Mouse (Mus musculus): Measurements from ENCODE around the gene C1qc.
A peak's percentile ranks its signal among the peaks of the same experiment; 100 is the strongest.

C1qc gene

DNA sequence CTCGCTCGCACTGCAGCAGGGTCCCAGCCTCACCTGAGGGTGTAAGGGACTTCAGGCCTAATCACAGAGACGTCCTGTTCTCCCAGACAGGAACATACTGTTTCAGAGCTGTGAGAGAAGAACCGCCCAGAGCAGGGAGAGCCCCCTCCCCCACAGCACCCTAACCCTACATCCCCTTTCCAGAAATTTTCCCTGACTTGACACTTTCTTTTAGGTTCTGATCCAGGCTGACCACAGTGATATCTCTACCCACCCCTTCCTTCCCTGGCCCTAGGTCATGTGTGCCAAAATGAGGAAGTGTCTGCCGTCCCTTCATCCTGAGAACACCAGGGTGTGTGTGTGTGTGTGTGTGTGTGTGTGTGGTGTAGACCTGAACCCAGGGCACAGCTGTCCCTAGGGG, at the start of gene C1qc:
Gene C1qc, minus strand, starts transcription at position 255 of the 400 bp plus-strand sequence.
- no peak for DNase-seq (ENCODE audit: low spot score)

DNA sequence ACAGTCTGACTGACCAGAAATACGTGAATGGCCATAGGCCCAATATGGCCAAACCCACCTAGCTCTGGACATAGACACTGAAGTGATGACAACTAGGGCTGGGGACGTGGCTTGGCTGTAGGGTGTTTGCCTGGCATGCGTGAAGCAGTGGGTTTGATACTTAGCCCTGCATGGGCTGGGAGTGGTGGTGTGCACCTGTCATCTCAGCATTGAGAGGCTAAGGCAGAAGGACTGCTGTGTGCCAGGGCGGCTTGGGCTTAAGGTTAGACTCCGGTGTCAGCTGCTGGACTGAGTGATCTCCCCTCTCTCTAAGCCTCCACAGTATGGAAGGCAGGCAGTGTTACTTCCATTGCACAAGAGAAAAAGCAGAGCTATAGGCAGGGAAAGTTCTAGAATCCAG, 45.1 kb upstream of the C1qc start:
- no peak for DNase-seq (ENCODE audit: low spot score)

DNA sequence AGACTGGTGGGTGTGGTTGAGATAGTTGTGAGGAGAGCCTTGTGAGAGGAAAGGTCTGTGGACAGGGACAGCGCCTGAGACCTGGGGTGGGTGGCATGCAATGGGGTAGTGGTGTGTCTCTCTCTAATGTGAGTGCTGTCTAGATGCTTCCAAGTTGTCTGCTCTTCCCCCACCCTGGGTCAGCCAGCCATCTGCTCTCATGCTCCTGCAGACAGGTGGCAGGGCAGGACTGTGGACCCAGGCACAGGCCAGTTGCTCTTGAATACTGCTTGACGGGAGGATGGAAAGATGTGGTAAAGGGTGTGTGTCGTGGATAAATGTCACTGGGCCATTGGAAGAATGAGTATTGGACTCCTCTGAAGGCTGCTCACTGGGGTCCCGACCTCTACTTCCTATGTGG, 44.5 kb upstream of the C1qc start:
- DNase-seq (ENCODE audit: low spot score): no peak

DNA sequence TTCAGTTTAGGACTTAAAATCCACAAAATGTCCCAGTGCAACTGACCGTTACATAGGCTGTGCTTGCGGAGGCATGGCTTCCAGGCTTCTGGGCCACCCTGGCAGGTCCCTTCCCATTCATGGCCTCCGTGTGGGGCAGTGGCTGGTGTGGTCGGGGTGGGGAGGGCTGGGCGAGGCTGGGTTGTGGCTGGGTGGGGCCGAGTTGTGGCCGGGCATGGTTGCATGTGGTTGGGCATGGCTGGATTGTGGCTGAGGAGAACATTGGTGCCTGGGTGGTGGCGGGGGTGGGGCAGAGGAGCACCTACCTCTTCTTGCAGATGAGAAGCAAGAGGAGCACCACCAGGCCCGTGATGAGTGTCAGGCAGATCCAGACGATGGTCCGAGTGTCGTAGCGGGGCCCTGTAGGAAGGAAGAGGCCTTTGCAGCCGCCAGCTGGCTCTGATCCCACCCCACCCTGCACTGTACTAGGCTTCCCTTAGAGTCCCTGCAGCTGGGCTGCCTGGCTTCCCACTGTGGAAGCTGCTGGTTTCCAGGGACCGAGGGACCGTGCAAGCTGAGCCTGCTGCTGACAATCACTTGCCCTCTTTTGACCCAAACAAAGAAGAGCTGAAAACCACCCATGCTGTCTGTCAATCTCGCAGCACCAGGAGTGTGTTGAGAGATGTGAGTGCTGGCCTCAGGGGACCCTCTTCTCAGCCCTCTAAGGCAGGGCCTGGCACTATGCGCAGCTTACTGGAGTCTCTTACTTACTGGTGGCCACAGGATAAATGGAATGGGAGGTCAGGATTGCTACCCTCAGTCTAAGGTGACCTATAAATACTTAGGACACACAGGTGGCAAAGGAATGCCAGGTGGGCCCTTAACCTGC, 42.1 kb upstream of the C1qc start:
- DNase-seq (ENCODE audit: low spot score): no peak

DNA sequence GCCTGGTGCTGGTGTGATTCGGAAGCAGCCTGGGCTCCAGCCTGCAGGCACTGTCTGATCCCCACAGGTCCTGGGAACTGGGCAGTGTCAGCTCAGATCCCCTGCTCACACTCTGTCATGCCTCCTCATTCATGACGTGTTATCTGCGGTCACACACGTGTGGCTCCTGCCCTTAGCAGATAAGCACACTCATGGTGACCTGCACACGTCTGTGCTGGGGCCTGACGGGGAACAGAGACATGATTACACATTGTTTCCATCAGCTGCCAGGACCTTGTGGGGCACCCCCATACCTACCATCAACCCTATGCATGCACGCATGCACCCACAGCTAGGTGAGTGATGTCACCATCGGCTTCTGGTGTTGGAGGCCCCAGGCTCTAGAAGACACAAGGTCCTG, 37.6 kb upstream of the C1qc start:
- DNase-seq (ENCODE audit: low spot score): no peak

DNA sequence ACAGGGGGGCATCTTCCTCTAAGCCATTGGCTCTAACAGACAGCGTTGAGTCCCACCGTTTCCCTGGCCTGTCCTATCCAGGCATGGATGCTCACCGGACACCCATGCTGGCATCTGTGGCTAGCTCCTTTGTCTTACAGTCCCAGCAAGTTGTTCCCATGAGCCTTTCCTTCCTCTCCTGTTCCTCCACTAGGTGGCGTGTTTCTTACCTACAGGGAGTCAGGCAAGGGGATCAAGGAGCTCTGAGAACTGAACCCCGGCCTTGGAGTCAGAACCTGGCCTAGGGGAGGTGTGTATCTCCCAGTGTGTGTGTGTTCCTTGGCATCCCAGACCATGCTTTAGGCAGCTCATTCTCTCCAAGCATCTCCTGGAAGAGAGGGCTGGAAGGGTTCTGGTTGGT, 36.1 kb upstream of the C1qc start:
- DNase-seq (ENCODE audit: low spot score): peak; percentile 80

DNA sequence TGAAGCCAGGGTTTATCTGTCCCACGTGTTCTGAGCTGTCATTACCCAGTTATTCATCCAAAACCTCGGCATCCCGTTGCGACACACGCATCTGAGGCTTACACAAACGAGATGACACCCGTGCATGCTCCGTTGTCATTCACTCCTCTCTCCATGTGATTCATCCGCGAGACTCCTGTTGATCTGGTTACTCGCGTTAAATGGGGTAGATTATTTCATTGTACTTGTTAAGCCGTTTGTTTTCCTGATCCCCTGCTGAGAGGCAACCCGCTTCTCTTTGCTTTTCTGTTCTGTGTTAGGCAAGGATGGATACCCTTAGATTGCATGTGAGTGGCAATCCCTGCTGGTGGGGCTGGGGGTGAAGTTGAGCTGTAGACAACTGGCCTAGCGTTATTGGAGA, 32.9 kb upstream of the C1qc start:
- DNase-seq (ENCODE audit: low spot score): no peak

DNA sequence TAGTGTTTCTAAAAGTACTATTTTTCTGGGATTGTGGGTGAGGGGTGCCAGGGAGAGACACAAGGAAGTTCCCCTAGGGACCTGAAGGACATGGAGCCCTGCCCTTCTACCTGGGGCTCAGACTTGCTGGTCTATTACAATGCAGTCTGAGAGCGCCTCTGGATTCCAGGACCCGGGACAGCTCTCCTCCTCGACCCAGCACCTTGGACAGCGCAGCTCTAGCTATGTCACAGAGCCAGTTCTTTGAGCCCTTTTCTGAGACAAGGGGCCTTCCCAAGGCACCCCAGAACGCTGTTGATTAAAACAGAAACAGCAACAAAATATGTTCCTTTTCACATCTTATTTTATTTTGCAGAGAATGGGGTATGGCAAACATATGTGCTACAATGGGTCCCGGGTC, 31.7 kb upstream of the C1qc start:
- peak; percentile 83 for DNase-seq (ENCODE audit: low spot score)

DNA sequence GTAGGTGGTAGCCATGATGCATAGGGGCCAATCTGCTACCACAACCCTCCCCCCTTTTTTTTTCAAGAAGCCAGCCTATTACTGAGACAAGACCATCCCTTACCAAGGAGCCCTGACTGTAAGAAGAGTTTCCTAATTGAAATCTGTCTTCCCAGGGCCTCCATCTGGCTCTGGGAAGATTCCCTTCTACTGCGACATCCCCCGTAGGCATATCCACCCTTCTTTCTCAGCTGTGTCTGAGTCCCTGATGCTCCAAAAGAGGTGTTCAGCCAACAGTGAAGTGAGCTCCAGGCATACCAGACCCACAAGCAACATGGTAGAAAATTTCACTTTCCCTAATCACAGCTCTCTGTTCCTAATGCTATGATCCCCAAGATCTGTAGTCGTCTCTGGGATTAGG, 26.7 kb upstream of the C1qc start:
- no peak for DNase-seq (ENCODE audit: low spot score)

DNA sequence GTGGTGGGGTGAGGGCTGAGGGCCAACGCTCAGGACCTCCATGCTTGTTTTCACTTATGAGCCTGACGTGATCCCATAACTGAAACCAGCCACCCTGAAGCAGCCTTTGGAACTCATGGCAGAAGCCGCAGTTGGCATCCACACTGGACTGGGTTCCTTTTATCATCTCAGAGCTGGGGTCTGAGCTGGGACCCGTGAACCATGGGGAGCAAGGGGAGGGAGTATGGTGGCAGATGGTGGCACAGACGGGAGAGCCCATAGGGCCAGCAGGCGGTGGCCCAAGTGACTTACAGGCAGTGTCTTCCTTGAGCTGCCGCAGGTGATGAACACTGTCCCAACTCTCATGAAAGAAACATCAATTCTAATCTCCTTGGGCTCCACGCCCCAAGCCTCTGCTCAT, 26.0 kb upstream of the C1qc start:
- DNase-seq (ENCODE audit: low spot score): no peak

DNA sequence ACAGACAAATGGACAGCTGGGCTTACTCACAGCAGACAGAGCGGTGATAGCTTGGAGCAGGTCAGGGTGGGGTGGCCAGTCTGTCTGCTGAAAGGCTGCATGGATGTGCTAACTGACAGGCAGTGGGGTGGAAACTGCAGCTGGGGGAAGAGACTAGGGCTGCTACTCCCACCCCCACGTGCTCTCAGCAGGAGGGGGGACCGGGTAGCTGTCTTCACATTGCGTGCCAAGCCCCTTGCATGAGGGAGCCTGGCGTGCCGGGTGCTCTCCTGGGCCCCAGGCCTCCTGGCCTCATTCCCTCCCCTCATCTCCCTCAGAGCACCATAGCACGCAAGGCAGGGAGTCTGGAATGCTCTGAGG, 24.3 kb upstream of the C1qc start:
- no peak for DNase-seq (ENCODE audit: low spot score)

DNA sequence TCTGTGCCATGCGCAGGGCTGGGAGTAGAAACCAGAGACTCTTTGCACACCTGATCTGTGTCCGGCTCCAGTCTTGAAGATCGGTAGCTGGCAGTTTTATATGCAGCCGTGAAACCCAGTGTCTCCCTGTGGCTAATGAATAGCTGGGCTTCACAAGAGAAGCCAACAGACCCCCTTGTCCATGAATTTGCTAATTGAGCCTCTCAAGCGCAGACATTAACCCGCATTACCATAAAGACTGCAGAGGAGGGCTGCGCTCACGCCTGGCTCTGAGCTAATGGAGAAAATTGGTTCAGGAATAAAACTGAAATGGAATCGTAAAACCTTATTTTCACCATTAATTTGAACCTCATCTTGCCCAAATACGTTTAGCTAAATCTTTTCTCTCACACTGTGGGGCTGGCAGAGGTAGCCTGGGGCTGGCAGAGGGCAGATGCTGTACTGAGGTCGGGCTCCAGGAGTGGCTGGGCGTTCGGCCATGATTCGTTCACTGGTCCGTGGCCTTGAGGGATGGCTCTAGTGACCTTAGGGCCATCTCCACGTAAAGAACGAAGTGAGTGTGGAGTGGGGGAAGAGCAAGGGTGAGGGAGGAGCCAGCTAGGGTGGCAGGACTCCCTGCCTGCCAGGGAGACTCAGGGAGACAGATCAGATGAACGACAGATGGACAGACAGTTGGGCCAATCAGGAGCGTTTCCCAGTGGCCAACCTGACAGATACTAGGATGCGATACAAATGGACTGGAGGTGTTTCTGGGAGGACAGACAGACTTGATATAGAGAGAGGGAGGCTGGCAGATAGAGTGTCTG, 23.7 kb upstream of the C1qc start:
- DNase-seq (ENCODE audit: low spot score): peak; percentile 33

DNA sequence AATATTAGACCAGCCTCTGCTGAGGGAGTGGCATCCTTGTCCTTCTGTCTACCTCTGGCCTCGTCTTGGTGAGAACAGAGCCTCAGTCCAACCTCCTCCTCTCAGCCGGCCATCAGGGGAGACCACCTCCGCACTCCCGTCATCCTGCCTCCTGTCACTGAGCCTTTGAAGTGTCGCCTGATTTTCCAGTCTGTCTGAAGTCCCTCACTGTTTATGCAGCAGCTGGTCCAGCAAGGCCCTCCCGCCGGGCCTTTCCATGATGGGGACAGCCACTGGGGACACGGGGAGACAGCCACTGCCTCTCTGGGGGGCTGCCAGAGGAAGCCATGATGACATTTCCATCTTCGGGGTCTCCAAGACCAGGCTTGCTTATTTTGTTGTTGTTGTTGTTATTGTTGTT, 20.0 kb upstream of the C1qc start:
- peak; percentile 39 for DNase-seq (ENCODE audit: low spot score)

DNA sequence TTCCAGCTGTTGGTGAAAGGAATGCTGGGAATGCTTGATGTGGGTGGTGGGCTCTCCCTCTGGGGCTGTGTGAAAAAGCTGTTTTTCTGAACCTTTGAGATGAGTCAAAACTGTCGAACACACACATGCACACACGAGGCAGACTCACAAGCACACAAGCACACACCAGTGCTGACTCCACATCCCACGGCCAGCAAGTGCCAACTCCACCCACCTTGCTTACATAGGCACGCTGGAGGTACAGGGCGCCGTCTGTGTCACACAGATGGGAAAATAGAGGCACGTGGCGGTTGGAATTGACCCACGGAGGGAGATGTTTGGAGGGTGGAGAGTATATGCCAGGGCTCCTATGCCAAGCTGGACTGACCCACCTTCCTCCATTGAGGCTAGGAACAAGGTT, 18.9 kb upstream of the C1qc start:
- no peak for DNase-seq (ENCODE audit: low spot score)

DNA sequence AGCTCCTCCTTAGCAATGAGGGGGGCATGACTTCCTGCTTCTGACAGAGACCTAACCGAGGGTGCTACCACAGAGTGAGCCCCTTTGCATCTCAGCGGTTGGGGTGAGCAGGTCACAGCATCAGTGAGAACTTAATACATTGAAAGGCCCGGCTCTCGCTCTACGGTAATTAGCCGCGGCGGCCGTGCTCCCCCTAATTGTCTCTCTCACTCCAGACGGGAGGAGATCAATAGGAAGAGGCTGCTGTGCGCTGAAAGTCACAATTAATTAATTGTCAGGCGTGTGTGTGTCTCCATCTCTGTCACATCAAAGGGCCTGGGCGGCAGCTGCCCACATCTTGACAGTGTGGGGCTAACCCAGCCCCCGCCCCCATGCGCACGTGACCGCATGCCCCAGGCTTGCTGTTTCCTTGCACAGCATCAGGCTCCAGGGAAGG, 18.4 kb upstream of the C1qc start:
- peak; percentile 63 for DNase-seq (ENCODE audit: low spot score)

DNA sequence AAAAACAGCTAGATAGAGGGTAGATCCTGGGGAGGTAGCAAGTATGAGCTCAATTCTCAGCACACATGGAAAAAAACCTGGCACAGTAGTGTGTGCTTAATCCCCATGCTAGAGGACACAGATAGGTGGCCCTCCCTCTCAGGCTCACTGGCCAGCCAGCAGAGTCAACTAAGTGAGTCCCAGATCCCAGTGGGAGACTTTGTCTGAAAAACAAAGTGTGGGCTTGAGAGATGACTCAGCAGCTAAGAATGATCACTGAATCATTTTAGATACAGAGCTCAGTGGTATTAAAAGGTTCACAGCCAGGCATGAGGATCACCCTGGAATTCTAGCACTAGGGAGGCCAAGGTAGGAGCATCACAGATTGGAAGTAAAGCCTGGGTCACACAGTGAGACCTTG, 14.9 kb upstream of the C1qc start:
- no peak for DNase-seq (ENCODE audit: low spot score)

DNA sequence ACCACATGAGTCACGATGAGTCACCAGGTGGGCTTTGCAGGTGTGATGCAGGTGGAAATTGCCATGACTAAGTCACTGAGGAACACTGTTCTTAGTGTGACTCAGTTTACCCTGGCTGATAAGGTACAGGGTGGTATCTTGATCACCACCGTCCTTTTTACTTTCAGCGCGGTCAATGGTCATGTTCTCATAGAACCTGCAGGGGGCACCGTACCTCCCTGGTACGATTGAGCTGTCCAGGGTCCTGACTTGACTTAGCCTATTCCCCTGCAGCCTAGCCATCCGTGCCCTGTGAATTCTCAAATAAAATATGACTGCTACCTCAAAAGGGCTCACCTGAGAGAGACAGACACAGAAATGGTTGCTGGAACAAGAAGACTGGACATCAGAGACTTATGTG, 14.2 kb upstream of the C1qc start:
- peak; percentile 87 for DNase-seq (ENCODE audit: low spot score)

DNA sequence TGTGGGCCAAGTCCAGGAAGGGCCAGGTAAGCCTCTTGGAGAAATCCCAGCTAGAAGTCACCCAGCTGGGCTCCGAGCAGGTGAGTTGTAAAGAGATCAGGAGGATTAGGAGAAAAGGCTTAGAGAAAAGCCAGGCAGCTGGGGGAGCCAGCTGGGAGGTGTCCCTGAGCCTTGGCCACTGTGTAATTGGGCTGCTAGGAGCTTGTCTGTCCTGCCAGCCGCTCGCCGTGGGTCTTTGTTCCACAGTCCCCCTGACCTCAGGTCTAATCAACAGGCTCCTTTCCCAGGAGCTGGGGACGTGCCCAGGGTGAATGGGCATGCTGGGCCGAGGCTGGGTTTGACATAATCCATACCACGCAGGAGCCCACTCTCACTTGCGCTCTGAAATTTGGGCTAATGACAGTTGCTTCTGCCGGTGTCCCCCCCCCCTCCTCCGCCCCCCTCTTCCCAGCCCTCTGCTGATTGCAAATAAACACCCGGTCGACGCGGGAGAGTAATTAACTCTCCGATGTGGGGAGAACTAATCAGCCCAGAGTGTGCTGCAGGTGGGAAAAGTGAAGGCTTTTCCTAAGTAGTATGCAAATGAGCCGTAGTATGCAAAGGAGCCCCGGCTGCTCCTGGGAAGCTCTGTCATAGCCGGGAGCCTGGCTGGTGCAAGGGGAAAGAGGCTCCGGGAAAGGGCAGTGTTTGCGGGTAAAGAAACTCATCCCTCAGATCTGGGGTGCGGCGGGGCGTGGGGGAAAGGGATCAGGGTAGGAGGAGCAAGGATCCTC, 12.1 kb upstream of the C1qc start:
- DNase-seq (ENCODE audit: low spot score): peak; percentile 54

DNA sequence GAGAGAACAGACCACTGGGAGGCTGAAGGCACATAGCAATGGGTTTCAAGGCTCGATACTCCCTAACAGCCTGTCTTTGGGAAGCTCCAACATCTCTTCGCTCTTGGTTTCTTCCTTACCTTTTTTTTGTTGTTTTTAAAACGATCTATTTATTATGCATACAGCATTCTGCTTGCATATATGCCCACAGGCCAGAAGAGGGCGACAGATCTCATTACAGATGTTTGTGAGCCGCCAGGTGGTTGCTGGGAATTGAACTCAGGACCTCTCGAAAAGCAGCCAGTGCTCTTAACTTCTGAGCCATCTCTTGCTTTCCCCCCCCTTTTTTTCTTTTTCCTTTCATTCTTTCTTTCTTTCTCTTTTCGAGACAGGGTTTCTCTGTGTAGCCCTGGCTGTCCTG, 6.3 kb upstream of the C1qc start:
- no peak for DNase-seq (ENCODE audit: low spot score)

DNA sequence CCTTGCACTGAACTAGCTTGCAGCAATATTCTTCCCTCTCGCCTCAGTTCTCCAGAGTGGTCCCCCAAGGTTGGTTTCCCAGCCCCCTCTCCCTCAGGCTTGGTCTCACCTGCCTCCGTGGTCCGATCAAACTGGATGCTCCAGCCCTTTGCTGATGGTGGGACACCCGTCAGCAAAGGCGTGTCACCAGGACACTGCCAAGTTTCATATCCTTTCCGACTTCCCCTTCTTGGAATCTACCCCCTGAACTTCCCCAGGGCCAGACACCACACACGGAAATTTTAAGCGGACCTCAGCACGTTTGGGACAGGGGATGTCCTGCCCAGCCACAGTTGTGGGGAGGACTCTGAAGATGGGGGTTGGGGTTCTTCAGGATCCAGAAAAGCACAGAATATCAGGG, 5.8 kb upstream of the C1qc start, which contains the start of gene C1qa:
Gene C1qa, minus strand, starts transcription at position 167 of the 400 bp plus-strand sequence.
- no peak for DNase-seq (ENCODE audit: low spot score)

DNA sequence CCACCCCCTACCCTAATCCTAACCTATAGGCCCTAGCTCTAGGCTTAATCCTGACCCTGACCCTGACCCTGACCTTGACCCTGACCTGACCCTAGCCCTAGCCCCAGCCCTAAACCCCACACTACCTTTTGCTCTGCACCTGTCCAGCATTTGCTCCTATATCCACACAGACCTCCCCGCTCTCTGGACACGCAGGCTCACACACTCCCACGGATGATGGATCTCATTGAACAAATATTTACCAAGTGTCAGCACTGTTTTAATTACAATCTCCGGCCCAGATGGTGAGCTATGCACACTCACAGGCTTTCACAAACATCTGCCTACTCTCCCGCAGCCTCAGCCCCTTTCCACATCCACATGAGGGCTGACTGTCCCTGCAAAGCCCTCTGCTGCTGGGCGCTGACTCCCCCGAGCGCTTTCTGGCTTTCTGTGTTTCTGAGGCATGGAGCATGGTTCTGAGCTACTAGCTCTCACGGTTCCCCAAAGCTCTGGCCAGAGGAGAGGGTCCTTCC, 5.3 kb upstream of the C1qc start:
- DNase-seq (ENCODE audit: low spot score): no peak

DNA sequence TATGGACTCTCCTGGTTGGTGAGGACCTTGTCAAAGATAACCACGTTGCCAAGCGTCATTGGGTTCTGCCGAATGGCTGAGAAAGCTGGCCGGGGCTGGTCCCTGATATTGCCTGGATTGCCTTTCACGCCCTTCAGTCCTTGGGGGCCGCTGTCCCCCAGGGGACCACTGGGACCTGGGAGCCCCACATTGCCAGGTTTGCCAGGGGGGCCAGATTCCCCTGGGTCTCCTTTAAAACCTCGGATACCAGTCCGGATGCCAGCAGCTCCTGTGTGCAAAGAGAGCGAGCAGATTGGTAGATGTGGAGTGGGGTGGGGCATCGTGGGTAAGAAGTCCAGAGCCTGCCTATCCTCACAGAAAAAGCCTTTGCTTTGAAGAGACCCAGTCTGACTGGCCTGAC, 3.6 kb upstream of the C1qc start:
- no peak for DNase-seq (ENCODE audit: low spot score)

Data from retina, embryonic 14.5 days (tissue).